Mouse (Mus musculus) embryo, embryonic 10 days (tissue): ENCODE measurements around the gene Tmem88b.

Source experiments
- DNase-seq: peaks from one replicate; pipeline ENCODE4 v3.0.0-alpha.2; 2015; ENCODE audit warnings: low spot score

The Tmem88b gene

GRCm38 (mm10) chr4:155785819-155786218, at the start of gene Tmem88b:
Gene Tmem88b, minus strand, starts transcription at chr4:155785874.
- DNase-seq, result no peak

GRCm38 (mm10) chr4:155833836-155834235, 48.2 kb upstream of the Tmem88b start:
- peak; percentile 74 for DNase-seq

GRCm38 (mm10) chr4:155833234-155833633, 47.6 kb upstream of the Tmem88b start:
- DNase-seq, result no peak

DNA sequence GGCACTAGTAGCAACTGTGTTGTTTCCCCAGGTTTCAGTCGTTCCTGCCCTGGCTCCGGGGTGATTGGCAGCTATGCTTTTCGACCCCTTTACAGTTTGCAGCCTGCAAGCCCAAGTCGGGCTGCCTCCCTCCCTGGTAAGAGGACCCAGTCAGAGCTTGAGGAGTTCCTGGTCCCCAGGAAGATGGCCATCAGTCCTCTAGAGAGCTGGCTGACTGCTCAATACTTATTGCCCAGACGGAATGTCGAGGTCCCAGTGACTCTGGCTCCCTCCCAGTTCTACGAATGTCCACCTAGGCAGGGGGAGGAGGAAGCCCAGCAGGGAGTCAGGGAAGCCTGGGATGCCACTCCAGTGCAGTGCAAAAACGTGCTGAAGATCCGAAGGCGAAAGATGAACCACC, 46.6 kb upstream of the Tmem88b start:
- no peak for DNase-seq

- DNase-seq, result no peak
Observed at GRCm38 (mm10) chr4:155831831-155832230, 46.2 kb upstream of the Tmem88b start.

DNA sequence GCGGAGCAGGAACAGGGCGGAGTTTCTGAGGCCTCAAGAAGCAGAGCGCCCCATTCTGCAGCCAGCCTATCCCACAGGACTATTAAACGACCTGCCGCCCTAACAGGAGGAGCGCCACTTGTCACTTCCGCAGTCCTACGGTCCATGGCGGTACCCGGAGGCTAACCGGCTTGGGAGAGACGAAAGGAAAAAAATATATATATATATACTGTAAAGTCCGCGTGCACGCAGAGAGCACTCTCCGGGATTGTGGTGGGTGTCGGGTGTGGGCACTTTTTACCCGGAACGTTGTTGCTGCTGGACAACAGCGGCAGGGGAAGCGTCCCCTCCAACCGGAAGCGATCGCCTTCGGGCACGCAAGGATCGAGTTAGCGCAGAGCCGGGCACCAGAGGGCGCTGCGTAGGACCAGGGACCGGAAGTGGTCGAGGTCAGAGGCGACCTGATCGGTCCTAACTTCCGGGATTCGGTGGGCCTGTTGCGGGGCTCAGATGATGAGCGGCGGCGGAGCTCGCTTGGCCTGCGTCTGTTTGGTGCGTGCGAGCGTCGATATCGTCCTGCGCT, 45.6 kb upstream of the Tmem88b start, which contains the start of gene Aurkaip1:
Gene Aurkaip1, plus strand, starts transcription at position 68 of the 562 bp plus-strand sequence.
- DNase-seq, result peak; percentile 99

- DNase-seq, result no peak
Observed at GRCm38 (mm10) chr4:155830596-155830995, 44.9 kb upstream of the Tmem88b start.

DNA sequence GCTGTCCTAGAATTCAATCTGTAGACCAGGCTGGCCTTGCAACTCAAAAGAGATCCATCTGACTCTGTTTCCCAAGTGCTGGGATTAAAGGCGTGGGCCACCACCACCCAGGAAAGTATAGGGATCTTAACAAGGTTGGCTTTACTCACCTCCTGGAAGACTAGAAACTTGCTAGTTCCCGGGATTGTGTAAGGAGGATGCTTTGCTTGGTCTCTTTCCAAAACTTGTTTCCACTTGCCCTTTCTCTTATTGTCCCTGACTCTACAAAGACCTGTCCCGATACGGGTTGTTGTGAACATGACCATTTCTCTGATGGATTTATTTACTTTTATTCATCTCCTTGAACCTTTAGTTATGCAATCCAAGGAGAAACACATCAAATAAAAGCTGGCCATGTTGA, 44.2 kb upstream of the Tmem88b start:
- no peak for DNase-seq

DNA sequence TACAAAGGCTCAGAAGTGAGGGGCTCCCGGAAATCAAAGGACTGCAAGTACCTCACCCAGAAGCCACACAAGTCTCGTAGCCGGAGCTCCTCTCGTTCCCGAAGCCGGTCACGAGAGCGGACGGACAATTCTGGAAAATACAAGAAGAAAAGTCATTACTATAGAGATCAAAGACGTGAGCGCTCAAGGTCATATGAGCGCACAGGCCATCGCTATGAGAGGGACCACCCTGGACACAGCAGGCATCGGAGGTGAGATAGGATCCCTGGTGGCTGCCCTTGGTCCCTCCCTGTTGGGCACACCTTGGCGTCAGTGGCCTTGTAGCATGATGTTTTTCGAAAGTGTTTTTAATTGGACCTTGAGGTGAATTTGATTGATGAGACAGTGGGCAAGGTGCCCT, 37.8 kb upstream of the Tmem88b start:
- no peak for DNase-seq

DNA sequence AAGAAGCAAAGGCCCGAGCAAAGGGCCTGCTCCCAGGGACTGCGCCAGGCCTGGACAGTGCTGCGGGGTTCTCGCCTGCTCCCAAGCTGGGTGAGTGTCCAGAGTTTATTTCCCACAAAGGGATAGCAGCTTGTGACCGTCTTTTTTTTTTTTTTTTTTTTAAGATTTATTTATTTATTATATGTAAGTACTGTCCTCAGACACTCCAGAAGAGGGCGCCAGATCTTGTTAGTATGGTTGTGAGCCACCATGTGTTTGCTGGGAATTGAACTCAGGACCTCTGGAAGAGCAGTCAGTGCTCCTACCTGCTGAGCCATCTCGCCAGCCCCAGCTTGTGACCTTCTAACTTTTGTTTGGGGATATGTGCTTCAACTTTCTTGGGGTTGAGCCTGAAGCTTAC, 35.4 kb upstream of the Tmem88b start:
- peak; percentile 58 for DNase-seq

GRCm38 (mm10) chr4:155817533-155817932, 31.9 kb upstream of the Tmem88b start:
- DNase-seq, result no peak

- peak; percentile 23 for DNase-seq
Observed at GRCm38 (mm10) chr4:155812665-155813181, 27.0 kb upstream of the Tmem88b start.

GRCm38 (mm10) chr4:155811929-155812664, 26.4 kb upstream of the Tmem88b start, which contains the start of gene Ccnl2:
Gene Ccnl2, plus strand, starts transcription at chr4:155812489.
- DNase-seq, result peak; percentile 97

DNA sequence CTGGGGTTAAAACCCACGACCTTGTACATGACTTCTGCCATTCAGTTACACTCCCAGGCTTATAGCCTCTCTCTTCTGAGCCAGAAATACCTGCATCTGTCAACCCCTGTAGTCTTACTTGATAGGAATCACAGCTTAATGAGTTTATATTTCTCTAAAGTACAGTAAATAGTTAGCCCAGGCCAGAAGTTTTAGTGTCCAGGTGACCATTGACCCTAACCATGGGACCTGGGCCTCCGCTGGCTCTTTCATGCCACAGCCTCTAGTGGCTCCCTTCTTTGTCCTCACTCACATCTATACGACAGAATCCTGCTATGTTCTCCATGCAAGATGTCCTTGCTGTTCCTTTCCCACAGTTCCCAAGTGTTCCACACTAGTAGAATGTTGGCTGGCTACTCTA, 22.2 kb upstream of the Tmem88b start:
- DNase-seq, result no peak

DNA sequence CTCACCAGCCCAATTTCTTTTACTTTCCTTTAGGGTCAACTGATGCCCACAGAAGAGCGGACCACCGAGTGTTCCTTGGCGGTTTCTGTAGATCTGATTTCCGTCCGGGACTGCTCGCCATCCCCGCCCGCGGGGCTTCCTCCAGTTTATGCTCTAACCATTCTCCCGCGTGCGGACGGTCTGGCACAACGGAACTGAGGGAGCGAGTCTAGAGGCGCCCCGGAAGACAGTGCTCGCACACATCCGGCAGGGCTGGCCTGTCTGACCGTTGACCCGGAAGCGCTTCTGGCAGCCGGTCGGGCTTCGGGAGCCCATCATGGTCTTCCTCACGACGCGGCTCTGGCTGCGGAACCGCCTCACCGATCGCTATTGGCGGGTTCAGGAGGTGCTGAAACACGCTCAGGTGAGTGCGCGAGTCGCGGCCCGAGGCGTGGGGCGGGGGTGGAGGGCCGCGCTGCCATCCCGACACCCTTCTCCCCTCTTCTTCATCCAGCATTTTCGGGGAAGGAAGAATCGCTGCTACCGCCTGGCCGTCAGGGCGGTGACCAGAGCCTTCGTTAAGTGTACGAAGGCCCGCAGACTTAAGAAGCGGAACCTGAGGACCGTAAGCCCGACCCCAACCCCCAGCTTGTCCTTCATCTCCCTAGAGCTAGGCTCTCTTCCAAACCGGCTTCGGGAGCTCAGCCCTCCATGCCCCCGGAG, 17.8 kb upstream of the Tmem88b start:
- peak; percentile 95 for DNase-seq

DNA sequence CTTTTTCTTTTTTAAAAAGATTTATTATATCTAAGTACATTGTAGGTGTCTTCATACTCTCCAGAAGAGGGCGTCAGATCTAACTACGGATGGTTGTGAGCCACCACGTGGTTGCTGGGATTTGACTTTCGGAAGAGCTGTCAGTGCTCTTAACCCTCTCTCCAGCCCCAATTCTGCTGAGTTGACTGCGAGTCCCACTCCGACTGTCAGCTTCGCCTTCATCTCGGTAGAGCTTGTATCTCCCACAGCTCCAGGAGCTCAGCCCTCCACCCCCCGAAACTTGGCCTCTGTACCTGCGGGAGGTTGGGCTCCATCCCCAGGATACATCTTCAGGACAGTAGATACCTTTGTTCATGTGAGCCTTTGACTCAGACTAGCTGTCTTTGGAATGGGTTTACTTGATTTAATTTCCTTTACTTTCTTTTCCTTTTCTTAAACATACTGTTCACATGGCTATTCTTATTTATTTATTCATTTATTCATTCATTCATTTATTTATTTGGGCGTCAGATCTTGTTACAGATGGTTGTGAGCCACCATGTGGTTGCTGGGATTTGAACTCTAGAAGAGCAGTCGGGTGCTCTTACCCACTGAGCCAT, 17.2 kb upstream of the Tmem88b start, which contains the start of gene Mrpl20:
Gene Mrpl20, plus strand, starts transcription at position 138 of the 599 bp plus-strand sequence.
- peak; percentile 56 for DNase-seq

DNA sequence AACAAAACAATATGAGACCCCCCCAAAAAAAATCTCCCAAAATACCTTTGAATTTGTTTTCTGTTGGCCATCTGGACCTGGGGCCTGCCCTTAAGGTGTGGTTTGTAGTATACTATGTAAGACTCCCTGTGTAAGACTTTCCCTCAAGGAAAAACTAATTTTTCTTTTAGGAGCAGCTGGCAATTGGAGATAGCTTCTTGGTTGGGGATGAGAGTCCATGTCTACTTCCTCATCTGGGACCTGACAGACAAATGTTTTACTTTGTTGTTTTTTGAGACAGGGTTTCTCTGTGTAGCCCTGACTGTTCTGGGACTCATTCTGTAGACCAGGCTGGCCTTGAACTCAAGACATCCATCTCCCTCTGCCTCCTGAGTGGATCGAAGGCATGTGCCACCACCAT, 16.4 kb upstream of the Tmem88b start:
- DNase-seq, result no peak

DNA sequence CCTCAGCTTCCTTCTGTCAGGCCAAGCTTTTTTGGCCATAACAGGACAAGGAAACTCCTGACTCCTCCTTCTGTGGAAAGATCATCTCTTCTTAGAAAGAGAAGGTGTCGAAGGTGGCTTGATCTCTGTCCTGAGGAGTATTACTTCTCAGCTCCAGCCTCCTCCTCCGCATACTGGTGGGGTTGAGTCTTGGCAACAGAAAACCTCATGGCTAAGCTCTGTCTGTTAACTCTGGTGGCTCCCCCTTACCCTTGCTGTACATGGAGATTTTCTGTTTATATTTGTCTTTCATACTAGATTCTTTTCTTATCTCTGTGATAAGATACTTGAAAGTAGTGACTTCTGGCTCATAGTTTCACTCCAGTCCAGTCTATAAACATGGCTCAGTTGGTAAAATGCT, 8.1 kb upstream of the Tmem88b start:
- DNase-seq, result no peak

DNA sequence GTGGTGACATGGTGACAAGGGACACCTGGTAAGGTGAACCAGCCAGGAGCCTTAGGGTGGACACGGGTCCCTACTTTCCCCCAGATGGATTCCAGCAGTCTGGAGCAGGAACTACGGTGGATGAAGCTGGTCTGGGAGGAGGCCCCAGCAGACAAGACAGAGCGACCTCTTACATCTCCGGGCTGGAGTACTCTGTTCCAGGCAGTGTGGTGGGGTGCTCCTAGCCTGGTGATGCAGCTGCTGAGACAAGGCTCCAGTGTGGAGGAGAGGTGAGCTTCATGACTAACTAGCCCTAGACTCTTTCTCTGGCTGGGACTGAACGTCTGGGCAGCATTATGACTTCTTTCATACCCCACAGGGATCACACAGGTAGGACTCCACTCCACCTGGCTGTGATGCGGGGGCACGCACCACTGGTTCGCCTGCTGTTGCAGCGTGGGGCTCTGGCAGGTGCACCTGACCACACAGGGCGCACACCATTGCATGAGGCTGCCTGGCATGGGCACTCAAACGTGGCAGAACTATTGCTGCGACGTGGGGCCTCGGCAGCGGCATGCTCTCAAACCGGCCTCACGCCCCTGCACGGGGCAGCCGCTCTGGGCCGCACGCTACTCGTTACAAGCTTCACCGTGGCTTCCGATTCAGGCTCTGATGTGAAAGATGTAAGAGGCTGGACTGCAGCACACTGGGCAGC, 5.7 kb upstream of the Tmem88b start:
- no peak for DNase-seq

DNA sequence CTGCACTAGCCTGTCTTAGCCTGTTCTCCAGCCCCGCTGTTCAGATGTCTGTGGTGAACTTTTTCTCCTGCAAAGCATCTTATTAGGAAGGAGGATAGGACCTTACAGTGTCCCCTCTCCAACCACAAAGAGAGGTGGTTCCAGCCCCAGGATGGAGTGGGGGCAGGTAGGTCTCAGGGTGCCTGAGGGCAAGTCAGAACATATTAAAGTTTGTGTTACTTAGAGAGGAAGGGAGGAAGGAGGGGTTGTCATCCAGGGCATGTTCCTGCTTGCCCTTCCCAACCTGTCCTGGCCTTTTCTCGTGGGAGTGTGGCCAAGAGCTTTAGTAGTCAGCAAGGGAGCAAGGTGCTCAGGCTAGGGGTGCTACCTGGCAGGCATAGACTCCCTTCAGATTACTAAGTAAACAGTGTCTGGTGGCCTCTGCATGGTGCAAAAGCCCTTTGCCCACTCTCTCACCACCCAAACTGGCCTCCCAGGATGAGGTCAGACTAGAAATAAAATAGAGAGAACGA, 5.0 kb upstream of the Tmem88b start:
- DNase-seq, result peak; percentile 11

DNA sequence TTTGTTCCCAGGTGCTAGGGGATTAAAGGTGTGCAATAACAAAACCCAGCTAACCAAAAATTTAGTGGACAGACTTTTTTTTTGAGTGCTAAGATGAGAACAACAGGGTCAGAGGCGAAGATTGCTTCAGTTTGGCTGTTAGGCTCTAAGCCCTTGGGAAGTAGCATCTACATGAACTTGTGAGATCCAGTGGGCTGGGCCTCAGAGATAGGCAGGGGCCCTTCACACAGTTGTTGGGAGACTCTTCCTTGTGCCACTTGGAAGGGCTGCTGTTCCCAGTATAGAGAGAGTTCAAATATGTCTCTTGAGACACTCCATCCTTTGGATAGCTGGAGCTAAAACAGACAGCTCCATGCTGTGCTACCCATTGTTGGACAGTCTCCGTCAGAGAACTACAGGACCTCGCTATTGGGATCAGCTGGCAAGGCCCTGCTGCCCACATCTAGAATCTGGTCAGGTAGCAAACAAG, 4.4 kb upstream of the Tmem88b start, which contains the start of gene Ankrd65:
Gene Ankrd65, plus strand, starts transcription at position 419 of the 469 bp plus-strand sequence.
- DNase-seq, result no peak
